Mouse (Mus musculus): ENCODE data around the gene Ephb1. TPM values are rescaled to one million over a fixed set of nuclear protein-coding genes. Genes with fewer than 3 reads are reported as not detected.

Ephb1 gene
- polyA plus RNA-seq, 1 experiment, result 48.1 TPM

- no peak for DNase-seq
- H3K27me3 ChIP-seq (ENCODE audit: control insufficient read depth, insufficient read depth, low read length), result no peaks in the 10 kb centered on the region
- WGBS, result 74% methylated on average over 3 of the region's 3 CpGs
- no peaks in the 10 kb centered on the region for H3K4me1 ChIP-seq (ENCODE audit: control insufficient read depth, insufficient read depth, low read length)
- TF ChIP-seq CTCF (IDR thresholded peaks at IDR 0.05; ENCODE audit: borderline replicate concordance, insufficient read depth, low read depth, low read length) (no peak), POLR2A (IDR thresholded peaks at IDR 0.05; ENCODE audit: borderline replicate concordance, insufficient read depth, low read length) (no peak)
- no peak overlapping the region for H3K27ac ChIP-seq (ENCODE audit: insufficient read depth, low read length)
- H3K4me3 ChIP-seq (replicated peaks; ENCODE audit: insufficient read depth, low read depth, low read length), result no peak overlapping the region
Measured at GRCm38 (mm10) chr9:102371936-102372335, 17.4 kb upstream of the Ephb1 start.

DNA sequence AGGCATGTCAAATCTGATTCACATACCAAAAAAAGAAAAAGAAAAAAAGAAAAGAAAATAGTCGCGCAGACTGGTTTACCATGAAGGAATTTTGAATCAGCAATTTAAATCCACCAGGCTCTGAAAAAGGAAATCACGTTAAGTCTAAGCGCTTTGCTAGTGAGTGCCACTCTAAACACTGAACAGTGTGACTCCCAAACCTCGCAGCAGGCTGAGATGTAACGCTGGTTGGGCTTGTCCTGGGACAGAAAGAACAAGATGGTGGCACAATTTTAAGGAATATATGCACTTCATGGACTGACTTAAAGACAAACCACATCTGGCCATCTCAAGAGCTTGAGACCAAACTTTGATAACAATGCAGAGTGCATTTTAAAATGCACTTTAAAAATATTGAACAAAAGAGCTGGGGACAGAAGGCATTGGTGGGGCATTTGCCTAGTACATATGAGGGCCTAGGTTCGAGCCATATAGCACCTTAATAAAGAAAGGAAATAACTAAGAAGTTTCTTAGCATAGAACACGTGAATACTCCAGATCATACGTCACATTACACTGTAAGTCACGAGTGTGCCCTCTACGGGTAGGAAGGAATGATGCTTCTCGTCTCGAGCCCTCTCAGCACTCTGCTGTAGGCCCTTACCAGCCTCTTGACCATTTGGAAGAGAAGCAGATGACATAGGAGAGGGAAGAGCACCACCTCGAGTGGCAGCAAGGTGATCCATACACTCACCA, 16.7 kb upstream of the Ephb1 start:
- TF ChIP-seq CTCF (IDR thresholded peaks at IDR 0.05; ENCODE audit: borderline replicate concordance, insufficient read depth, low read depth, low read length) (no peak), POLR2A (IDR thresholded peaks at IDR 0.05; ENCODE audit: borderline replicate concordance, insufficient read depth, low read length) (no peak)
- Histone ChIP-seq H3K4me1 (ENCODE audit: control insufficient read depth, insufficient read depth, low read length) (no peaks in the 10 kb centered on the region), H3K27ac (ENCODE audit: insufficient read depth, low read length) (no peak overlapping the region), H3K27me3 (ENCODE audit: control insufficient read depth, insufficient read depth, low read length) (no peaks in the 10 kb centered on the region), H3K4me3 (replicated peaks; ENCODE audit: insufficient read depth, low read depth, low read length) (no peak overlapping the region)
- DNase-seq, result no peak
- WGBS, result 73% methylated on average over 14 of the region's 14 CpGs

GRCm38 (mm10) chr9:102370141-102370540, 15.6 kb upstream of the Ephb1 start:
- TF ChIP-seq POLR2A (IDR thresholded peaks at IDR 0.05; ENCODE audit: borderline replicate concordance, insufficient read depth, low read length), result no peak
- TF ChIP-seq CTCF (IDR thresholded peaks at IDR 0.05; ENCODE audit: borderline replicate concordance, insufficient read depth, low read depth, low read length), result no peak
- no peak for DNase-seq
- Histone ChIP-seq H3K27ac (ENCODE audit: insufficient read depth, low read length) (no peak overlapping the region), H3K4me1 (ENCODE audit: control insufficient read depth, insufficient read depth, low read length) (peaks cover 2% of the 10 kb centered on the region; the same call in 1 of the 2 replicates), H3K4me3 (replicated peaks; ENCODE audit: insufficient read depth, low read depth, low read length) (no peak overlapping the region), H3K27me3 (ENCODE audit: control insufficient read depth, insufficient read depth, low read length) (no peaks in the 10 kb centered on the region)
- 75% methylated on average over 8 of the region's 8 CpGs for WGBS

DNA sequence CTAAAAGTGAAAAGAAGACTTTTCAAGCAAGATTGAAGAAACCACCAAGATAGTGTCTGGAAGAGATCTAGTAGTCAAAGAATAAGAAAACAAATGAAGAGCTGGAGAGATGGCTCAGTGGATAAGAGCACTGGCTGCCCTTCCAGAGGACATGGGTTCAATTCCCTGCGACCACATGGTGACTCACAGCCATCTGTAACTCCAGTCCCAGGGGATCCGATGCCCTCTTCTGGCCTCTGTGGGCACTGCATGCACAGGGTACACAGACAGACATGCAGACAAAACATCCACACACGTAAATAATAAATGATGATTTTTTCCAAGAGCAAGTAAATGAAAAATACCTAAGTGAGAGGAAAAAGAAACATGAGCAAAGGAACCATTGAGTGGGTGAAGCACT, 14.6 kb upstream of the Ephb1 start:
- 76% methylated on average over 3 of the region's 3 CpGs for WGBS
- peaks cover 2% of the 10 kb centered on the region; the same call in 1 of the 2 replicates for H3K4me1 ChIP-seq (ENCODE audit: control insufficient read depth, insufficient read depth, low read length)
- DNase-seq, result no peak
- H3K27me3 ChIP-seq (ENCODE audit: control insufficient read depth, insufficient read depth, low read length), result no peaks in the 10 kb centered on the region
- no peak overlapping the region for H3K4me3 ChIP-seq (replicated peaks; ENCODE audit: insufficient read depth, low read depth, low read length)
- H3K27ac ChIP-seq (ENCODE audit: insufficient read depth, low read length), result no peak overlapping the region
- peak; percentile 15; the same call in 1 of the 2 replicates for TF ChIP-seq CTCF (IDR thresholded peaks at IDR 0.05; ENCODE audit: borderline replicate concordance, insufficient read depth, low read depth, low read length)
- no peak for TF ChIP-seq POLR2A (IDR thresholded peaks at IDR 0.05; ENCODE audit: borderline replicate concordance, insufficient read depth, low read length)

GRCm38 (mm10) chr9:102367796-102368195, 13.3 kb upstream of the Ephb1 start:
- WGBS, result 89% methylated on average over 2 of the region's 2 CpGs
- Histone ChIP-seq H3K4me1 (ENCODE audit: control insufficient read depth, insufficient read depth, low read length) (peaks cover 2% of the 10 kb centered on the region; the same call in 1 of the 2 replicates), H3K27ac (ENCODE audit: insufficient read depth, low read length) (no peak overlapping the region), H3K4me3 (replicated peaks; ENCODE audit: insufficient read depth, low read depth, low read length) (no peak overlapping the region), H3K27me3 (ENCODE audit: control insufficient read depth, insufficient read depth, low read length) (no peaks in the 10 kb centered on the region)
- DNase-seq, result no peak
- TF ChIP-seq CTCF (IDR thresholded peaks at IDR 0.05; ENCODE audit: borderline replicate concordance, insufficient read depth, low read depth, low read length) (no peak), POLR2A (IDR thresholded peaks at IDR 0.05; ENCODE audit: borderline replicate concordance, insufficient read depth, low read length) (no peak)

DNA sequence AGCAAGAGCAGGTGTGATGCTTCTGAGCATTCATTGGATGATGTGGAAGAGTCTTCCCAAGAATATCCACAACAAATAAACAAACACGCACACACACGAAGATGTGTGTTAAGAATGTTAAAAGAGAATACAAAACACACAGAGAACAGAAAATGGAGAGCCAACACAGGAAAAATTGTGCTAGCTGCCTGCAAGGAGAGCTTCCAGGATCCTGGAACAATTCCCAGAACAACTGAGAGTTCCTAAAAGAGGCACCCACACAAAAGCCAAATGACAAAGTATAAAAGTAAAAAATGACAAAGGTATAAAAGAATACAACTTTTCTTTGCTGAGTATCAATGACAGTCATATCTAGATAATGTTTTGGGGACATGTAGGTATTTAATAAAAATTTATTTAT, 11.0 kb upstream of the Ephb1 start:
- H3K4me3 ChIP-seq (replicated peaks; ENCODE audit: insufficient read depth, low read depth, low read length), result no peak overlapping the region
- no peak overlapping the region for H3K27ac ChIP-seq (ENCODE audit: insufficient read depth, low read length)
- 66% methylated on average over 2 of the region's 2 CpGs for WGBS
- no peaks in the 10 kb centered on the region for H3K27me3 ChIP-seq (ENCODE audit: control insufficient read depth, insufficient read depth, low read length)
- H3K4me1 ChIP-seq (ENCODE audit: control insufficient read depth, insufficient read depth, low read length), result peaks cover 2% of the 10 kb centered on the region; the same call in 1 of the 2 replicates
- TF ChIP-seq CTCF (IDR thresholded peaks at IDR 0.05; ENCODE audit: borderline replicate concordance, insufficient read depth, low read depth, low read length) (no peak), POLR2A (IDR thresholded peaks at IDR 0.05; ENCODE audit: borderline replicate concordance, insufficient read depth, low read length) (no peak)
- no peak for DNase-seq

DNA sequence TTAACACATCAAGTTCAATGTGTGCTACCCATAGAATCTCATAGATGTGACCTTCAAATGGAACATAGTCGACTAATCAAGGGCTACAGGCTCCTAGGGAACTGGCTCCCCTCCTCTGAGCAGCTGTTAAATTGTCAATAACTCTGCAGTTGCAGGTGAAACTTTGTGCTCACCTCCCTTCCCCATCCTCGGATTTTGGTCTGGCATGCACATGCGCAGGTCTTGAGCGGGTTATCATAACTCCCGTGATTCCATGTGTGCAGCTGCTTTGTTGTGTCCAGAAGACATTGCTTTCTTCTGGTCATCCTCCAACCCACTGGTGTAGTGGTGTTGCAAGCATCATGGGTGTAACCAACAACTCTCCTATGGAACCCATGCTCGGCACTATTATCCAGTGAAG, 4.8 kb upstream of the Ephb1 start:
- TF ChIP-seq CTCF (IDR thresholded peaks at IDR 0.05; ENCODE audit: borderline replicate concordance, insufficient read depth, low read depth, low read length) (no peak), POLR2A (IDR thresholded peaks at IDR 0.05; ENCODE audit: borderline replicate concordance, insufficient read depth, low read length) (no peak)
- no peaks in the 10 kb centered on the region for H3K27me3 ChIP-seq (ENCODE audit: control insufficient read depth, insufficient read depth, low read length)
- WGBS, result 96% methylated on average over 6 of the region's 6 CpGs
- H3K27ac ChIP-seq (ENCODE audit: insufficient read depth, low read length), result no peak overlapping the region
- no peaks in the 10 kb centered on the region for H3K4me1 ChIP-seq (ENCODE audit: control insufficient read depth, insufficient read depth, low read length)
- no peak for DNase-seq
- no peak overlapping the region for H3K4me3 ChIP-seq (replicated peaks; ENCODE audit: insufficient read depth, low read depth, low read length)

DNA sequence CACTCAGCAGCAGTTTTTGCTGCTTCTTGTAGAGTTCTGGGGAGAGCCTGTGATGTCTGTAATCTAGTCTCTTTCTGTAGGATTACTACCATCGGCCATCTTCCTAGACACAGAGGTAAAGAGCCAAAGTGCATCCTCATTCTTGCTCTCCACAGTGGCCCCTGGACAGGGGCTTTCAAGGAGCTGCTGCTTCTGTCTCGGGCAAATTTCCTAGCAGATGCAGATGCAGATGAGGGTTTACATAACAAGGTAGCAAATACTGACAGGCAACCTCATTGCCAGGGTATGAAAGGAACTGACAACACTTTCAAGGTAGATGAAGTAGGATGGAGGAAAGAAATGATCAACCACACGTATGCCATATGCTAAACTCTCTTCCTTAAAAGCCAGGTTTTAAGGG, 4.2 kb upstream of the Ephb1 start:
- Histone ChIP-seq H3K27ac (ENCODE audit: insufficient read depth, low read length) (no peak overlapping the region), H3K27me3 (ENCODE audit: control insufficient read depth, insufficient read depth, low read length) (no peaks in the 10 kb centered on the region), H3K4me1 (ENCODE audit: control insufficient read depth, insufficient read depth, low read length) (no peaks in the 10 kb centered on the region), H3K4me3 (replicated peaks; ENCODE audit: insufficient read depth, low read depth, low read length) (no peak overlapping the region)
- DNase-seq, result no peak
- no peak for TF ChIP-seq CTCF (IDR thresholded peaks at IDR 0.05; ENCODE audit: borderline replicate concordance, insufficient read depth, low read depth, low read length)
- no peak for TF ChIP-seq POLR2A (IDR thresholded peaks at IDR 0.05; ENCODE audit: borderline replicate concordance, insufficient read depth, low read length)
- 88% methylated on average over 3 of the region's 3 CpGs for WGBS

Data from cerebellum, adult 2 months (tissue).